Mouse (Mus musculus): ENCODE measurements around the gene Yif1a.

GRCm38 (mm10) chr19:5065104-5065503, 23.2 kb upstream of the Yif1a start:
- no peak for TF ChIP-seq EP300 (IDR thresholded peaks at IDR 0.05; ENCODE audit: insufficient read depth, low read depth, low read length)
- no peak for TF ChIP-seq CTCF (IDR thresholded peaks at IDR 0.05; ENCODE audit: low read depth, low read length)
- TF ChIP-seq POLR2A (IDR thresholded peaks at IDR 0.05; ENCODE audit: insufficient read depth, low read length): no peak

Measured in ES-Bruce4 (cell line).